Mouse (Mus musculus): ENCODE results near the gene Vopp1.

Gene Vopp1

DNA sequence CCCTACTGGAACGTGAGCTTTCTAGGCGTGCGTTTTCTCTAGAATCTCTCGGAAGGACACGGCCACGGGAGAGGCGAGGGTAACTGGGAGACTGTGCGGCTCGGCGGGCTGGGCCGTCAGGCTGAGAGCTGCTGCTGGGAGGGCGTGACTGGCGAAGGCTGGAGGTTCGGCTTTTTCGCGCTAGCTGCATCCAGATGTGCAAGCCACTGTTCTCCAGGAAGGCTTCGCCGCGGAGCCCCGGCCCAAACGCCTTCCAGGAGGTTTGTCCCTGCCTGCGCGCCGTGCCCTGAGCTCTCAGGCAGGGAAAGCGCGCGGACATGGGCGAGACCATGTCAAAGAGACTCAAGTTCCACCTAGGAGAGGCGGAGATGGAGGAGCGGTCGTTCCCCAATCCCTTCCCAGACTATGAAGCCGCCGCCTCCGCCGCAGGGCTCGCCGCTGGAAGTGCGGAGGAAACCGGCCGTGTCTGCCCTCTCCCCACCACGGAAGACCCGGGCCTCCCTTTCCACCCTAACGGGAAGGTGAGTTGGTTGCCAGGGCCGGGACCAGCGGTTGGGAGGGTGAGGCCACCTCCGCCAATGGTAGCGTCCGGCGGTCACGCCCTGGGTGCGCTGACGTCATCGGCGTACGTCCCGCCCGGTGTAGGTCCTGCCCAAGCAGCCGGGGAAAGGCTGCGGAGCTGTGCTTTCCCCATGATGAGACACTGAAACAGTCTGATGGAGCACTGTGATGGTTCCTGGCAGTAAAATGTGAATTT lies 122.0 kb downstream of the Vopp1 start:
- DNase-seq (ENCODE audit: low read depth, low spot score), result peak; percentile 92

DNA sequence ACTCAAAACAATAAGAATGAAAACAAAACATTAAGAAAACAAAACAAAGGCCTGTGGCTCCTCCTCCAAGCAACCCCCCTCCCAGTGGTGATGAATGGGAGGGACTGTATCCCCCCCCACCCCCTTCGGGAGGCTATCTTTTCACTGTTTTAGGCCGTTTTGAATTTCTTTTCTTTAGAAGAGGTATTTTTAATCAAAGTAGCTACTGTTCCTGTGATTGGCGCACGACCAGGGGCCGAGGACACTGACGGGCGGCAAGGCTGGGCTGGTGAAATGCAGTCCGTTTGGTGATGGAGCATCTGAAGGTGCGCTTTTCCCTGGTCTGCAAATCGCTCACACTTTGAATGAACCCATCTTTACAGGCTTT lies 122.6 kb downstream of the Vopp1 start, which contains the start of gene Lancl2:
TSS of gene Lancl2 (plus strand) at position 165 of the 367 bp plus-strand sequence.
- DNase-seq (ENCODE audit: low read depth, low spot score), result peak; percentile 18

DNA sequence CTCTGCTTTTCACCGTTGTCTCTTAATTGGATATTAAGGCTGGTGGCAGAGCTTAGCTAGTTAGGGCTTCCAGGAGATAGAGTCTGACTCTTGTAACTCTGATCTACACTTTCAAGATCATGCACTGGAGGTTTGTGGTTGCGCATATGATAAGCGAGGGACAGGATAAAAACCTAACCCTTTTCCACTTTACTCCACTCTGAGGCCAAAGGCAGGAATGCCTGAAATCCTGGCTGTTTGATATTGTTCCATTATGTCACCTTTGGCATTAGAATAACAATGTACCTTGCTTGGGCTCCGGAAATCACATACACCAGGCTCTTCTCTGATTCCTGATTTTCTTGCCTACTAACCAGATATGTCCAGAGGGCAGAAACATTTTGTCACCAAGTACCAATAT lies 123.3 kb downstream of the Vopp1 start:
- DNase-seq (ENCODE audit: low read depth, low spot score), result peak; percentile 9

GRCm38 (mm10) chr6:57693116-57693515 lies 131.8 kb downstream of the Vopp1 start:
- DNase-seq (ENCODE audit: low read depth, low spot score), result no peak

GRCm38 (mm10) chr6:57691467-57692261 lies 133.3 kb downstream of the Vopp1 start, which contains the start of gene Pyurf:
TSS of gene Pyurf (minus strand) at chr6:57692078.
- peak; percentile 78 for DNase-seq (ENCODE audit: low read depth, low spot score)

- DNase-seq (ENCODE audit: low read depth, low spot score), result no peak
Observed at GRCm38 (mm10) chr6:57684156-57684555, 140.8 kb downstream of the Vopp1 start.

Measured in retina, adult 2 months (tissue).